Mouse (Mus musculus) heart, postnatal 0 days (tissue): ENCODE results near the gene Dock3.

Experiments
- CTCF ChIP-seq: IDR thresholded peaks from 2 replicates; pipeline ENCODE4 v1.5.1; 2016; ENCODE audit warnings: antibody characterized with exemption, control low read depth, low read depth
- EP300 ChIP-seq: IDR thresholded peaks from 2 replicates; pipeline ENCODE4 v1.6.1; 2016; ENCODE audit warnings: antibody characterized with exemption, low read depth

DNA sequence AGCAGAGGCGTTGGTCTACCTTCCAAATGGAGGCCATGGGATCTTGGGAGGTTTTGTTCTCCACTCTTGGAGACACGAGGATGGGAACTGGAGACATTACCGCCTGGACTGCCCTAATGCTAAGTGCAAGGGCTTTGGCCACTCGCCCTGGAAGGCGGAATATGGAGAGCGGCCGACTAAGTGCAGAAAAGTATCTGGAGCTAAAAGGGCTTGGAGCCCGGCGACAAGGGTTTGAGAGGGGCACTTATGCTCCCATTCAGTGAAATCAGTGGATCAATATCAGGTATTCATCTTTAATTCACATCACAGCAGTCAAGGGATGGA lies 339.2 kb downstream of the Dock3 start:
- no peak for TF ChIP-seq CTCF
- TF ChIP-seq EP300 = no peak
